Mouse (Mus musculus) adrenal gland, adult 18-20 months (tissue): ENCODE data around the gene Mrps16. TPM values are rescaled to one million over a fixed set of nuclear protein-coding genes. Genes with fewer than 3 reads are reported as not detected.

Experiments
- DNase-seq, 2 experiments: peaks; one replicate each; pipeline ENCODE4 v3.0.0; 2021 to 2022; ENCODE audit warnings: low spot score in 2 of 2
- long read RNA-seq, 2 experiments: library from polyadenylated mRNA; stranded (forward); transcript quantifications; one replicate each; pipeline ENCODE4 v2.0.0; 2021
- total RNA-seq, 2 experiments: library from RNA; stranded (reverse); gene quantifications; 1 replicate in 1 of 2; 2 replicates in 1 of 2; pipeline ENCODE4 v1.2.3; 2021

The Mrps16 gene
- total RNA-seq = 10 to 100 TPM; 61.3 to 67.1 TPM
- long read RNA-seq, experiment 1, transcript Mrps16-201 (3 exons, 2,572 nt) = major isoform, 17 of 25 reads
- long read RNA-seq, experiment 1, transcript Mrps16-202 (3 exons, 801 nt) = minor isoform, 5 of 25 reads
- long read RNA-seq, experiment 1, partial matches to known transcripts = 2 of 25 reads
- long read RNA-seq, experiment 1, other reads (novel, unspliced or antisense) = 1 of 25 reads
- long read RNA-seq, experiment 2, transcript Mrps16-201 (3 exons, 2,572 nt) = major isoform, 78 of 99 reads
- long read RNA-seq, experiment 2, transcript Mrps16-202 (3 exons, 801 nt) = minor isoform, 6 of 99 reads
- long read RNA-seq, experiment 2, partial matches to known transcripts = 15 of 99 reads
- long read RNA-seq, experiment 2, other reads (novel, unspliced or antisense) = 0 of 99 reads

- DNase-seq = peak; percentile 84 to 85
Observed at GRCm38 (mm10) chr14:20393205-20393913, at the start of gene Mrps16. Mrps16 (minus strand) TSS chr14:20393634.

- DNase-seq = no peak
Observed at GRCm38 (mm10) chr14:20442252-20442651, 48.8 kb upstream of the Mrps16 start.

GRCm38 (mm10) chr14:20436976-20437375, 43.5 kb upstream of the Mrps16 start:
- no peak for DNase-seq

- DNase-seq = no peak
Observed at GRCm38 (mm10) chr14:20432420-20432819, 39.0 kb upstream of the Mrps16 start.

- no peak for DNase-seq
Observed at GRCm38 (mm10) chr14:20431726-20432125, 38.3 kb upstream of the Mrps16 start.

- DNase-seq = no peak
Observed at GRCm38 (mm10) chr14:20429833-20430232, 36.4 kb upstream of the Mrps16 start.

- DNase-seq = no peak
Observed at GRCm38 (mm10) chr14:20428593-20428992, 35.2 kb upstream of the Mrps16 start.

- DNase-seq = no peak
Observed at GRCm38 (mm10) chr14:20423046-20423445, 29.6 kb upstream of the Mrps16 start.

- DNase-seq = no peak
Observed at GRCm38 (mm10) chr14:20422257-20422656, 28.8 kb upstream of the Mrps16 start.

- DNase-seq = no peak
Observed at GRCm38 (mm10) chr14:20400071-20400470, 6.6 kb upstream of the Mrps16 start.

- no peak for DNase-seq
Observed at GRCm38 (mm10) chr14:20398864-20399263, 5.4 kb upstream of the Mrps16 start.

- no peak for DNase-seq
Observed at GRCm38 (mm10) chr14:20397220-20397619, 3.8 kb upstream of the Mrps16 start.

GRCm38 (mm10) chr14:20392326-20392725, 1.1 kb downstream of the Mrps16 start:
- DNase-seq = no peak

GRCm38 (mm10) chr14:20389446-20390079, 3.9 kb downstream of the Mrps16 start:
- DNase-seq = no peak

GRCm38 (mm10) chr14:20388441-20389129, 4.8 kb downstream of the Mrps16 start, which contains the start of gene Dnajc9:
Dnajc9 (minus strand) TSS chr14:20388910.
- peak; percentile 94 to 97 for DNase-seq

GRCm38 (mm10) chr14:20379753-20380430, 13.5 kb downstream of the Mrps16 start:
- DNase-seq = no peak

- DNase-seq = no peak
Observed at GRCm38 (mm10) chr14:20379087-20379640, 14.3 kb downstream of the Mrps16 start.

- DNase-seq = no peak
Observed at GRCm38 (mm10) chr14:20378313-20379061, 14.9 kb downstream of the Mrps16 start.

- DNase-seq = peak in 1 of 2 experiments; percentile 42
Observed at GRCm38 (mm10) chr14:20377112-20377521, 16.3 kb downstream of the Mrps16 start.
